In genomic region chr6:106770046-106770445, GRCm38 (mm10) we compare ENCODE assay signal across 8 mouse cellular contexts. TPM values are rescaled to one million over a fixed set of nuclear protein-coding genes. Genes with fewer than 3 reads are reported as not detected.
A peak's percentile ranks its signal among the peaks of the same experiment; 100 is the strongest.
DNase-seq lines count a peak whose midpoint lies in the region; ATAC-seq and TF ChIP-seq lines count a peak whose summit lies in the region.

No protein-coding gene starts in this region.

- peaks cover 21% of the 10 kb centered on the region for H3K79me2 ChIP-seq in MEL (ENCODE audit: control insufficient read depth, insufficient read depth, low read length, poor library complexity)

- H3K9ac ChIP-seq in heart, embryonic 15.5 days = peak overlapping the region; percentile 75
- peak overlapping the region; percentile 98 for H3K9ac ChIP-seq in MEL (ENCODE audit: control insufficient read depth, low read depth, low read length, poor library complexity, severe bottlenecking)

- DNase-seq in heart, postnatal 14 days = no peak
- DNase-seq in MEL (ENCODE audit: low read depth, low spot score) = no peak
- no peak for DNase-seq in hindbrain, embryonic 10.5 days (ENCODE audit: low spot score)
- no peak for DNase-seq in midbrain, embryonic 10.5 days (ENCODE audit: low spot score)
- DNase-seq in Muller cell, postnatal 12 days (ENCODE audit: inconsistent ontology term) = no peak
- DNase-seq in urinary bladder, adult 2 months (ENCODE audit: low spot score) = no peak
- DNase-seq in frontal cortex, postnatal 36 days (ENCODE audit: low spot score in 2 of 2) = no peak

- H3K27me3 ChIP-seq in heart, embryonic 15.5 days = no peaks in the 10 kb centered on the region
- peaks cover 2 to 3% of the 10 kb centered on the region in 2 experiments for H3K27me3 ChIP-seq in MEL (ENCODE audit: control insufficient read depth in 1 of 2, insufficient read depth in 2 of 2, low read length in 2 of 2)
- no peaks in the 10 kb centered on the region for H3K27me3 ChIP-seq in hindbrain, embryonic 10.5 days (ENCODE audit: insufficient read depth, poor library complexity, severe bottlenecking)
- no peaks in the 10 kb centered on the region for H3K27me3 ChIP-seq in midbrain, embryonic 10.5 days (ENCODE audit: low read depth, poor library complexity, severe bottlenecking)

- intact Hi-C loops in heart, postnatal 14 days (cut with DNase I) = no loop called here

- H3K9me3 ChIP-seq in heart, embryonic 15.5 days (replicated peaks) = no peaks in the 10 kb centered on the region
- H3K9me3 ChIP-seq in MEL (replicated peaks; ENCODE audit: insufficient read depth, low read length) = no peaks in the 10 kb centered on the region
- H3K9me3 ChIP-seq in hindbrain, embryonic 10.5 days = no peaks in the 10 kb centered on the region
- no peaks in the 10 kb centered on the region for H3K9me3 ChIP-seq in midbrain, embryonic 10.5 days (replicated peaks)

- no peak for TF ChIP-seq POLR2A in MEL (IDR thresholded peaks at IDR 0.05; ENCODE audit: control insufficient read depth in 1 of 2, insufficient read depth in 1 of 2, low read depth in 1 of 2, low read length in 2 of 2, poor library complexity in 1 of 2)

- TF ChIP-seq EP300 in MEL (IDR thresholded peaks at IDR 0.05; ENCODE audit: low read depth in 1 of 2, low read length in 2 of 2) = no peak

- H3K36me3 ChIP-seq in heart, embryonic 15.5 days = peaks cover 22% of the 10 kb centered on the region
- peaks cover 15 to 20% of the 10 kb centered on the region in 2 experiments for H3K36me3 ChIP-seq in MEL (ENCODE audit: control insufficient read depth in 1 of 2, insufficient read depth in 2 of 2, low read length in 2 of 2)
- peaks cover 38% of the 10 kb centered on the region for H3K36me3 ChIP-seq in hindbrain, embryonic 10.5 days
- H3K36me3 ChIP-seq in midbrain, embryonic 10.5 days = peaks cover 38% of the 10 kb centered on the region

- H3K27ac ChIP-seq in heart, embryonic 15.5 days = no peak overlapping the region
- H3K27ac ChIP-seq in MEL (ENCODE audit: control insufficient read depth, low read depth, low read length) = no peak overlapping the region
- no peak overlapping the region for H3K27ac ChIP-seq in hindbrain, embryonic 10.5 days
- no peak overlapping the region for H3K27ac ChIP-seq in midbrain, embryonic 10.5 days (replicated peaks)

- WGBS in heart, embryonic 15.5 days = 42% methylated on average over 4 of the region's 4 CpGs
- WGBS in hindbrain, embryonic 10.5 days = 68% methylated on average over 4 of the region's 4 CpGs
- WGBS in midbrain, embryonic 10.5 days = 69% methylated on average over 4 of the region's 4 CpGs

- peaks cover 11% of the 10 kb centered on the region for H3K4me1 ChIP-seq in heart, embryonic 15.5 days (replicated peaks)
- H3K4me1 ChIP-seq in MEL (ENCODE audit: control insufficient read depth in 1 of 2, insufficient read depth in 2 of 2, low read length in 2 of 2) = peaks cover 0 to 3% of the 10 kb centered on the region in 2 experiments; a peak in 1 of 4 replicates
- H3K4me1 ChIP-seq in hindbrain, embryonic 10.5 days (replicated peaks) = peaks cover 11% of the 10 kb centered on the region
- peaks cover 12% of the 10 kb centered on the region for H3K4me1 ChIP-seq in midbrain, embryonic 10.5 days

- peak overlapping the region; percentile 92 for H3K4me3 ChIP-seq in heart, embryonic 15.5 days
- H3K4me3 ChIP-seq in MEL (ENCODE audit: control insufficient read depth in 1 of 2, insufficient read depth in 1 of 2, low read depth in 2 of 2, low read length in 2 of 2) = peak overlapping the region; percentile 67 to 97
- H3K4me3 ChIP-seq in hindbrain, embryonic 10.5 days = peak overlapping the region; percentile 84
- peak overlapping the region; percentile 84 for H3K4me3 ChIP-seq in midbrain, embryonic 10.5 days

- no peak for TF ChIP-seq CTCF in MEL (IDR thresholded peaks at IDR 0.05 in 2 of 3, conservative IDR thresholded peaks at IDR 0.05 in 1 of 3; ENCODE audit: control insufficient read depth in 1 of 3, insufficient read depth in 1 of 3, low read depth in 2 of 3, low read length in 3 of 3, poor library complexity in 1 of 3, severe bottlenecking in 1 of 3)

- H3K4me2 ChIP-seq in heart, embryonic 15.5 days = peak overlapping the region; percentile 92

- ATAC-seq in heart, embryonic 15.5 days (replicated peaks; ENCODE audit: insufficient number of reproducible peaks, insufficient read depth, low FRiP score, low read depth) = no peak

- no peak for TF ChIP-seq RAD21 in MEL (IDR thresholded peaks at IDR 0.05; ENCODE audit: low read depth, low read length)

TF ChIP-seq in MEL, 35 proteins besides CTCF, POLR2A, EP300 and RAD21:
- TF ChIP-seq MYC (IDR thresholded peaks at IDR 0.05; ENCODE audit: low read depth, low read length) (peak; percentile 57; the same call in 1 of the 2 replicates), MAFK (IDR thresholded peaks at IDR 0.05; ENCODE audit: borderline replicate concordance, low read depth, low read length) (no peak), KAT2A (conservative IDR thresholded peaks at IDR 0.05; ENCODE audit: low read depth, low read length) (no peak), MAZ (IDR thresholded peaks at IDR 0.05; ENCODE audit: low read depth, low read length) (no peak), GATA1 (IDR thresholded peaks at IDR 0.05; ENCODE audit: low read depth, low read length) (no peak), MEF2A (IDR thresholded peaks at IDR 0.05; ENCODE audit: extremely low read depth, insufficient replicate concordance, low read depth, low read length, poor library complexity, severe bottlenecking) (no peak), ZC3H11A (IDR thresholded peaks at IDR 0.05; ENCODE audit: low read depth, low read length) (no peak), UBTF (IDR thresholded peaks at IDR 0.05; ENCODE audit: borderline replicate concordance, insufficient read depth, low read depth, low read length) (no peak), BHLHE40 (IDR thresholded peaks at IDR 0.05; ENCODE audit: borderline replicate concordance, low read depth, low read length) (no peak), SIN3A (IDR thresholded peaks at IDR 0.05; ENCODE audit: low read length) (no peak), MAX (IDR thresholded peaks at IDR 0.05; ENCODE audit: low read length) (peak; percentile 69), USF1 (IDR thresholded peaks at IDR 0.05; ENCODE audit: low read depth, low read length) (no peak), SMC3 (IDR thresholded peaks at IDR 0.05; ENCODE audit: low read depth, low read length) (no peak), ETS1 (IDR thresholded peaks at IDR 0.05; ENCODE audit: low read depth, low read length) (no peak), NRF1 (IDR thresholded peaks at IDR 0.05; ENCODE audit: insufficient read depth, low read depth, low read length, poor library complexity, severe bottlenecking) (no peak), JUND (IDR thresholded peaks at IDR 0.05; ENCODE audit: low read depth, low read length) (no peak)

RNA-seq across cellular contexts. Expression of gene Trnt1, which starts 1.1 kb away (rescaled TPM):
- 40.9 and 43.0 TPM in 2 replicates for polyA plus RNA-seq in heart, embryonic 15.5 days (2015; fragmentation: Nextera tagmentation; extraction: Ambion mirVana)
- total RNA-seq in heart, postnatal 14 days (2021) = 10 to 100 TPM; 29.1 to 32.6 TPM
- total RNA-seq in MEL (2012; rRNA removed) = 107 and 131 TPM in 2 replicates
- polyA plus RNA-seq in MEL (2012; ENCODE audit: insufficient read depth in 1 of 2, insufficient read length in 2 of 2, low read depth in 1 of 2, low replicate concordance in 2 of 2, missing spikeins in 1 of 2) = 10 to 100 TPM; 63.9 to 87.1 TPM
- polyA plus RNA-seq in hindbrain, embryonic 10.5 days (2016; fragmentation: Nextera tagmentation; extraction: Ambion mirVana) = 54.9 and 63.2 TPM in 2 replicates
- 68.3 and 71.5 TPM in 2 replicates for polyA plus RNA-seq in midbrain, embryonic 10.5 days (2016; fragmentation: Nextera tagmentation; extraction: Ambion mirVana)
- 22.6 and 24.7 TPM in 2 replicates for polyA plus RNA-seq in urinary bladder, adult 2 months (2012; rRNA removed)

RNA-seq across cellular contexts. Expression of gene Il5ra, which starts 21.2 kb away (rescaled TPM):
- polyA plus RNA-seq in heart, embryonic 15.5 days (2015; fragmentation: Nextera tagmentation; extraction: Ambion mirVana) = 0.56 TPM in 1 of 2 replicates, not detected in the other
- total RNA-seq in heart, postnatal 14 days (2021) = not detected
- total RNA-seq in MEL (2012; rRNA removed) = not detected in 2 replicates
- under 1 TPM in 1 of 2 experiments, not detected in 1; 0.10 TPM for polyA plus RNA-seq in MEL (2012; ENCODE audit: insufficient read depth in 1 of 2, insufficient read length in 2 of 2, low read depth in 1 of 2, low replicate concordance in 2 of 2, missing spikeins in 1 of 2)
- polyA plus RNA-seq in hindbrain, embryonic 10.5 days (2016; fragmentation: Nextera tagmentation; extraction: Ambion mirVana) = 0.05 TPM in 1 of 2 replicates, not detected in the other
- polyA plus RNA-seq in midbrain, embryonic 10.5 days (2016; fragmentation: Nextera tagmentation; extraction: Ambion mirVana) = not detected in 2 replicates
- polyA plus RNA-seq in urinary bladder, adult 2 months (2012; rRNA removed) = 0.04 and 0.13 TPM in 2 replicates

RNA-seq across cellular contexts. Expression of gene Crbn, which starts 29.8 kb away (rescaled TPM):
- 29.4 and 34.4 TPM in 2 replicates for polyA plus RNA-seq in heart, embryonic 15.5 days (2015; fragmentation: Nextera tagmentation; extraction: Ambion mirVana)
- 10 to 100 TPM; 36.1 to 37.3 TPM for total RNA-seq in heart, postnatal 14 days (2021)
- 19.9 and 21.0 TPM in 2 replicates for total RNA-seq in MEL (2012; rRNA removed)
- polyA plus RNA-seq in MEL (2012; ENCODE audit: insufficient read depth in 1 of 2, insufficient read length in 2 of 2, low read depth in 1 of 2, low replicate concordance in 2 of 2, missing spikeins in 1 of 2) = 10 to 100 TPM in 1 of 2 experiments, not detected in 1; 17.0 TPM
- polyA plus RNA-seq in hindbrain, embryonic 10.5 days (2016; fragmentation: Nextera tagmentation; extraction: Ambion mirVana) = 42.6 and 45.4 TPM in 2 replicates
- polyA plus RNA-seq in midbrain, embryonic 10.5 days (2016; fragmentation: Nextera tagmentation; extraction: Ambion mirVana) = 44.3 and 49.8 TPM in 2 replicates
- 31.3 and 32.7 TPM in 2 replicates for polyA plus RNA-seq in urinary bladder, adult 2 months (2012; rRNA removed)
